Mouse (Mus musculus) olfactory bulb, adult 2 months (tissue): ENCODE measurements around the gene Alox5ap. TPM values are rescaled to one million over a fixed set of nuclear protein-coding genes. Genes with fewer than 3 reads are reported as not detected.

Experiments
- H3K27ac ChIP-seq: fragments of 200-500 bp; 2 replicates; pipeline ENCODE4 v1.5.1; 2012; ENCODE audit warnings: low read depth, low read length; ENCODE audit not compliant: insufficient read depth
- H3K4me1 ChIP-seq: fragments of 200-500 bp; 2 replicates; pipeline ENCODE4 v1.6.1; 2012; ENCODE audit warnings: low read length; ENCODE audit not compliant: control insufficient read depth, insufficient read depth
- H3K4me3 ChIP-seq: fragments of 200-500 bp; 2 replicates; pipeline ENCODE4 v1.5.1; 2012; ENCODE audit warnings: mild to moderate bottlenecking, low read depth, low read length, moderate library complexity; ENCODE audit not compliant: insufficient read depth
- CTCF ChIP-seq: fragments of 200-500 bp; IDR thresholded peaks from 2 replicates; pipeline ENCODE4 v1.5.1; 2012; ENCODE audit warnings: low read depth, mild to moderate bottlenecking, low read length, moderate library complexity; ENCODE audit not compliant: insufficient read depth
- POLR2A ChIP-seq: fragments of 200-500 bp; IDR thresholded peaks from 2 replicates; pipeline ENCODE4 v1.6.1; 2012; ENCODE audit warnings: mild to moderate bottlenecking, low read depth, low read length, moderate library complexity; ENCODE audit not compliant: insufficient read depth
- whole genome bisulfite sequencing: fragments of 180-500 bp; shearing (Covaris S2); methylation state at CpG from one replicate; pipeline ENCODE4 v1.1.7; 2018; 5-methylcytosine and 5-hydroxymethylcytosine counted together
- polyA plus RNA-seq: library from polyadenylated mRNA; stranded (reverse); fragments of >200 nt; gene quantifications from 2 replicates; pipeline ENCODE4 v1.2.4, GENCODE M21; 2012; ENCODE audit warnings: low replicate concordance; ENCODE audit not compliant: missing spikeins, insufficient read depth, insufficient read length

Alox5ap gene
- polyA plus RNA-seq, 1 experiment: not detected

DNA sequence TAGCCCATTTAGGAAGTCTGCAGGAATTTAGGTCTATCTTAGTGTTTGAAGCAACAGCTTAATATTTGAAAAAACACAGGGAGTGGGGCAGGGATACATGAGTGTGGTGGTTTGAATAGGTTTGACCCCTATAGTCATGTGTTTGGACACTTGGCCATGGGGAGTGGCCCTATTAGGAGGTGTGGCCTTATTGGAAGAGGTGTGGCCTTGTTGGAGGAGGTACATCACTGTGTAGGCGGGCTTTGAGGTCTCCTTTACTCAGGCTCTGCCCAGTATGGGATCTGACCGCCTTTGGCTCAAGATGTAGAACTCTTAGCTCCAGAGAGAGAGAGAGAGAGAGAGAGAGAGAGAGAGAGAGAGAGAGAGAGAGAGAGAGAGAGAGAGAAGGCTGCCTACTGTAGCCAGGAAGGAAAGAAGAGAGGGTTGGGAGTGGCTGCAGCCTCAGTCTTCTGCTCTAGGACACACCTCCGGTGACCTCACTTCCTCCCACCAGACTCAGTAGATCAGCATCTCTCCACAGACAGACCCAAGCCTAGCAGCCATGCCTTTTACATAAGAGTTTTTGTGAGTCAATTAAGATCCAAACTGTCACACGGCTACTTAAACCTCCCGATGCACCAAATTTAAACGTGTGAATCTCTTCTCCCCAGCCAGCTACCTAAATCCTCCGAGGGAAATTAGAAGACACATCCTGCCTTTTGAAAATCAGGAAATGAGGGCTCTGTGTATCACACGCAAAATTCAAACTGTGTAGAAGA, 69.6 kb downstream of the Alox5ap start:
- Histone ChIP-seq H3K27ac (no peak overlapping the region), H3K4me3 (no peak overlapping the region), H3K4me1 (peaks cover 17% of the 10 kb centered on the region)
- 85% methylated on average over 8 of the region's 8 CpGs for WGBS
- TF ChIP-seq POLR2A: no peak
- TF ChIP-seq CTCF: no peak

DNA sequence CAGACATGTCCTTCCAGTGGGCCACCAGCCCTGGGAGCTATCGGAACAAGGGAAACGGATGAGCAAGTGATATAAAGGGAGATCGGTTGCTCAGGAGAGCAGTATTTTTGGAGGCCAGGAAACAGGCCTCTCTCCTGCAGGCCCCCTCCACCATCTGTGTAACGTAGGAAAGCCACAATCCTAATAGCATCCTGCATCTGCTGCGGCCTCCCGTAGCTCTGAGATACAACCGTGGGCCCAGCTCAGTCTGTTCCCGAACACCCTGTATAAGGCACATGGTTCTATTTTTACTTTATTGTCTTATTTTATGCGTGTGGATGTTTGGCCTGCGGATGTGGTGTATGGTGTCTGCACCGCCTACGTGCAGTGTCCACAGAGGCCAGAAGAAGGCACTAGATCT, 70.4 kb downstream of the Alox5ap start:
- Histone ChIP-seq H3K4me1 (peaks cover 15% of the 10 kb centered on the region), H3K4me3 (no peak overlapping the region), H3K27ac (no peak overlapping the region)
- WGBS: 82% methylated on average over 12 of the region's 12 CpGs
- no peak for TF ChIP-seq POLR2A
- TF ChIP-seq CTCF: no peak

- 43% methylated on average over 21 of the region's 21 CpGs for WGBS
- no peak overlapping the region for H3K4me3 ChIP-seq
- no peak overlapping the region for H3K27ac ChIP-seq
- peaks cover 18% of the 10 kb centered on the region for H3K4me1 ChIP-seq
- TF ChIP-seq CTCF: peak; percentile 91
- no peak for TF ChIP-seq POLR2A
Measured at GRCm38 (mm10) chr5:149335563-149336238, 71.1 kb downstream of the Alox5ap start.

GRCm38 (mm10) chr5:149337148-149337547, 72.6 kb downstream of the Alox5ap start:
- H3K27ac ChIP-seq: no peak overlapping the region
- 89% methylated on average over 10 of the region's 10 CpGs for WGBS
- peaks cover 18% of the 10 kb centered on the region for H3K4me1 ChIP-seq
- no peak for TF ChIP-seq CTCF
- no peak for TF ChIP-seq POLR2A
- no peak overlapping the region for H3K4me3 ChIP-seq

Other genes starting within 250 kb of the Alox5ap start
- gene Uspl1, start 80.4 kb upstream of the Alox5ap start, polyA plus RNA-seq: not detected in 2 replicates
- 501 TPM in 1 of 2 replicates, not detected in the other for gene Hmgb1, start 80.3 kb upstream of the Alox5ap start, polyA plus RNA-seq
- gene Medag, start 147.0 kb downstream of the Alox5ap start, polyA plus RNA-seq: not detected in 2 replicates
- not detected in 2 replicates for gene Tex26, start 174.9 kb downstream of the Alox5ap start, polyA plus RNA-seq